Mouse (Mus musculus): Measurements from ENCODE around the gene Pnpo. TPM values are rescaled to one million over a fixed set of nuclear protein-coding genes. Genes with fewer than 3 reads are reported as not detected.

The Pnpo gene
- polyA plus RNA-seq, 1 experiment = 65.6 TPM

DNA sequence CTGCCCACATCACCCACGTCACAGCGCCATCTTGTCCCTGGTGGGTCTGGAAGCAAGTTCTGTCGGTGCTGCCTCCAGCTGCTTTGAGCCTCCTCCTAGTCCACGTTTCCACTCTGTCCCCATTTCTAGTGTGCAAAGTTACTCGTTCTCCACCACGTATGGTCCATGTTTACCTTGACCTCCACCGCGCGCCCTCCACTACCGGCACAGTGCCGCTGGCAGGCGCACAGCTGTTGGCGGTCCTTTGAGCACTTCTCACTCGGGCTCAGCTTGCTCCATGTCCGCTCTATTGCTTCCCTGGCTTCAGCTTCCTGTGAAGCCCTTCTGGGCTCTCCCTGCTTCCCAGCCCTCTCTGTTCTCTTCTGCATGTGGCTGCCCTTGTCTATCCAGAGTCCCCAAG lies 37.7 kb upstream of the Pnpo start:
- no peak overlapping the region for H3K27ac ChIP-seq (ENCODE audit: control insufficient read depth, insufficient read depth, low read depth, low read length, poor library complexity)
- peaks cover 2% of the 10 kb centered on the region; the same call in 1 of the 2 replicates for H3K4me1 ChIP-seq (ENCODE audit: control insufficient read depth, insufficient read depth, low read length)
- WGBS = 85% methylated on average over 15 of the region's 15 CpGs
- no peak for TF ChIP-seq CTCF (IDR thresholded peaks at IDR 0.05; ENCODE audit: control insufficient read depth, insufficient read depth, low read length)
- TF ChIP-seq POLR2A (IDR thresholded peaks at IDR 0.05; ENCODE audit: borderline replicate concordance, control insufficient read depth, low read depth, low read length) = no peak
- H3K4me3 ChIP-seq (replicated peaks; ENCODE audit: control insufficient read depth, low read depth, low read length) = no peak overlapping the region

DNA sequence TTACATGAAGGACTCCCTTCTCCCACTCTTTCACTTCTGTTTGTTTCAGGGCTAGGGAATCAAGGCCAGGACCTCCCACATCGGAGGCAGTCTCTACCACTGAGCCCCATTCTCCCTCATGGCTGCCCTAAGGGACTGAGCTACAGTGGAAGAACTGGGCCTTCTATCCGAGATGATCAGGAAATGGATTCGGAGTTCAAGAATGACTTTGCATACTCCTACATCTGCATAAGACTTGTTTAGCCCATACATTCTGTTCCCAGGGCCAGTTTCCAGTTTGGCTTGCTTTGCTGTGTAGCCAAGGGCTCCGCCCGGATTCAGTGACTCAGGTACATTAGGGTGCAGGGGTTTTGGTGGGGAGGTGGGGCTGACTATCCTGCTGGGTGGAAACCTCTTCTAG lies 36.2 kb upstream of the Pnpo start:
- WGBS = 83% methylated on average over 5 of the region's 5 CpGs
- H3K4me1 ChIP-seq (ENCODE audit: control insufficient read depth, insufficient read depth, low read length) = peaks cover 5% of the 10 kb centered on the region
- H3K27ac ChIP-seq (ENCODE audit: control insufficient read depth, insufficient read depth, low read depth, low read length, poor library complexity) = no peak overlapping the region
- no peak overlapping the region for H3K4me3 ChIP-seq (replicated peaks; ENCODE audit: control insufficient read depth, low read depth, low read length)
- TF ChIP-seq CTCF (IDR thresholded peaks at IDR 0.05; ENCODE audit: control insufficient read depth, insufficient read depth, low read length) = no peak
- no peak for TF ChIP-seq POLR2A (IDR thresholded peaks at IDR 0.05; ENCODE audit: borderline replicate concordance, control insufficient read depth, low read depth, low read length)

GRCm38 (mm10) chr11:96979329-96979728 lies 35.5 kb upstream of the Pnpo start:
- WGBS = 83% methylated on average over 7 of the region's 7 CpGs
- peaks cover 5% of the 10 kb centered on the region for H3K4me1 ChIP-seq (ENCODE audit: control insufficient read depth, insufficient read depth, low read length)

GRCm38 (mm10) chr11:96978401-96979246 lies 34.8 kb upstream of the Pnpo start:
- no peak for TF ChIP-seq POLR2A (IDR thresholded peaks at IDR 0.05; ENCODE audit: borderline replicate concordance, control insufficient read depth, low read depth, low read length)
- no peak for TF ChIP-seq CTCF (IDR thresholded peaks at IDR 0.05; ENCODE audit: control insufficient read depth, insufficient read depth, low read length)
- peak overlapping the region; percentile 94 for H3K27ac ChIP-seq (ENCODE audit: control insufficient read depth, insufficient read depth, low read depth, low read length, poor library complexity)
- H3K4me1 ChIP-seq (ENCODE audit: control insufficient read depth, insufficient read depth, low read length) = peaks cover 6% of the 10 kb centered on the region
- 19% methylated on average over 17 of the region's 17 CpGs for WGBS
- peak overlapping the region; percentile 83 for H3K4me3 ChIP-seq (replicated peaks; ENCODE audit: control insufficient read depth, low read depth, low read length)

More at GRCm38 (mm10) chr11:96979329-96979728, 35.5 kb upstream of the Pnpo start:
- Histone ChIP-seq H3K27ac (ENCODE audit: control insufficient read depth, insufficient read depth, low read depth, low read length, poor library complexity) (no peak overlapping the region), H3K4me3 (replicated peaks; ENCODE audit: control insufficient read depth, low read depth, low read length) (no peak overlapping the region)
- TF ChIP-seq POLR2A (IDR thresholded peaks at IDR 0.05; ENCODE audit: borderline replicate concordance, control insufficient read depth, low read depth, low read length) = no peak
- TF ChIP-seq CTCF (IDR thresholded peaks at IDR 0.05; ENCODE audit: control insufficient read depth, insufficient read depth, low read length) = no peak

GRCm38 (mm10) chr11:96977606-96978400 lies 34.0 kb upstream of the Pnpo start:
- H3K4me3 ChIP-seq (replicated peaks; ENCODE audit: control insufficient read depth, low read depth, low read length) = peak overlapping the region; percentile 94
- WGBS = under 1% methylated on average over 45 of the region's 45 CpGs
- peak overlapping the region; percentile 98 for H3K27ac ChIP-seq (ENCODE audit: control insufficient read depth, insufficient read depth, low read depth, low read length, poor library complexity)
- TF ChIP-seq CTCF (IDR thresholded peaks at IDR 0.05; ENCODE audit: control insufficient read depth, insufficient read depth, low read length) = no peak
- peak; percentile 88; the same call in 1 of the 2 replicates for TF ChIP-seq POLR2A (IDR thresholded peaks at IDR 0.05; ENCODE audit: borderline replicate concordance, control insufficient read depth, low read depth, low read length)
- peaks cover 9% of the 10 kb centered on the region for H3K4me1 ChIP-seq (ENCODE audit: control insufficient read depth, insufficient read depth, low read length)

DNA sequence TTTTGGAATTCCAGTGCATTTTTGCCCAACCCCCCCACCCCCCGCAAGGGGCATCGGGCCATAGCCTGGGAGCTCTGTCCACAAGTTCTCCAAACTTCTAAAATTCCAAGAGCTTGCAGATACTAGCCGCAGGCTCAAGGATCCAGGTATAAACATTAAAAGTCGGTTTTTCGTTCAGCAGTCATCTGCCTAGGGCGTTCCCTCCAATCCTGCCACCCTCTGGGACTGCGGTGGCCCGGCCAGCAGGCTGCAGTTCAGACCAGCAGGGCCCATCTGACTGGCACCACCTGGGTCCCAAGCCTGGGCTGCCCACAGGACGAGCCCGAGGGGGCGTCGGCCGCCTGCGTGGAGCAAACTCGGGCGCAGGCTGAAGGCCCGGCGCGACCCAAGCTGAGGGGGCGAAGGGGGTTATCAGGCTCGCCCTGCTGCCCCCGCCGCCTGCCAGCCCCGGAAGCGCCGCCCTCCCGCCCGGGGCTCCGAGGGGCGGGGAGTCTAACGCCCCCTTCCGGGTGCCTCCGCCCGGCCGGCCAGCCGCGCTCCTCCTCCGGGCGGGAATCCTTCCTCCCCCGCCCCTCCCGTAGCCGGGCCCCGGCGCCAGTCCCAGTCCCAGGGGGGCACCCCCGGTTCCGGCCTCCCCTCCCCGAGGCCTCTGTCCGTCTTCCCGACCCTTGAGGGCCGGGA lies 33.3 kb upstream of the Pnpo start:
- TF ChIP-seq POLR2A (IDR thresholded peaks at IDR 0.05; ENCODE audit: borderline replicate concordance, control insufficient read depth, low read depth, low read length) (0 out of 2 replicates have a peak, but pooled peaks have one; percentile 49), CTCF (IDR thresholded peaks at IDR 0.05; ENCODE audit: control insufficient read depth, insufficient read depth, low read length) (no peak)
- whole genome bisulfite sequencing = under 1% methylated on average over 48 of the region's 50 CpGs
- peaks cover 11% of the 10 kb centered on the region for H3K4me1 ChIP-seq (ENCODE audit: control insufficient read depth, insufficient read depth, low read length)
- H3K27ac ChIP-seq (ENCODE audit: control insufficient read depth, insufficient read depth, low read depth, low read length, poor library complexity) = peak overlapping the region; percentile 98
- peak overlapping the region; percentile 94 for H3K4me3 ChIP-seq (replicated peaks; ENCODE audit: control insufficient read depth, low read depth, low read length)

DNA sequence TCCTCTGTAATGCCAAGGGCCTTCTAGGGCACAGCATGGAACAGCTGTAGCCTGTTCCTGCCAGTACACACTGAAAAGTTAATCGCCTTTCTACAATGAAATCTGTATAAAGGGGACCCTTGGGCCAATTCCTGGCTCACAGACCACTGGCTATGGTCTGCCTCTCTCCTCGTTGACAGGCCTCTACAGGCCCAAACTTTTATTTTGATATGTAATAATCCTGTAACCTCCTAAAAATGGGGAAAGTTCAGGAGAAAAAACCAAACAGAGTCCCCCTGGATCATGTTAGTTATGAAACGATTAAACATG lies 32.5 kb upstream of the Pnpo start:
- H3K4me3 ChIP-seq (replicated peaks; ENCODE audit: control insufficient read depth, low read depth, low read length) = peak overlapping the region; percentile 18
- TF ChIP-seq POLR2A (IDR thresholded peaks at IDR 0.05; ENCODE audit: borderline replicate concordance, control insufficient read depth, low read depth, low read length) = no peak
- TF ChIP-seq CTCF (IDR thresholded peaks at IDR 0.05; ENCODE audit: control insufficient read depth, insufficient read depth, low read length) = no peak
- H3K27ac ChIP-seq (ENCODE audit: control insufficient read depth, insufficient read depth, low read depth, low read length, poor library complexity) = peak overlapping the region; percentile 98
- 33% methylated on average over 3 of the region's 3 CpGs for WGBS
- peaks cover 13% of the 10 kb centered on the region for H3K4me1 ChIP-seq (ENCODE audit: control insufficient read depth, insufficient read depth, low read length)
